Mouse (Mus musculus): ENCODE measurements around the gene Efcab11.

- TF ChIP-seq CTCF (IDR thresholded peaks at IDR 0.05; ENCODE audit: borderline replicate concordance, insufficient read depth, low read depth, low read length) (no peak), POLR2A (IDR thresholded peaks at IDR 0.05; ENCODE audit: borderline replicate concordance, insufficient read depth, low read length) (no peak)
Measured at GRCm38 (mm10) chr12:99815244-99815643, 69.0 kb downstream of the Efcab11 start.
